Mouse (Mus musculus) hindbrain, embryonic 12.5 days (tissue): Measurements from ENCODE around the gene Slc2a3. TPM values are rescaled to one million over a fixed set of nuclear protein-coding genes. Genes with fewer than 3 reads are reported as not detected.
"Not testable (repeated sequence)": the region's sequence is repeated elsewhere in the genome, so short reads cannot be mapped to it uniquely, and the experiment has no call there.

Source experiments
- ATAC-seq: fragments of 200-750 bp; cut with Nextera tagmentation; 2 replicates; pipeline ENCODE4 v1.8.0; 2017; ENCODE audit warnings: moderate TSS enrichment; ENCODE audit not compliant: low FRiP score
- H3K27ac ChIP-seq: fragments of 300-500 bp; sonication (generic); 2 replicates; pipeline ENCODE4 v1.5.1; 2016; ENCODE audit warnings: mild to moderate bottlenecking
- H3K27me3 ChIP-seq: fragments of 300-500 bp; sonication (generic); 2 replicates; pipeline ENCODE4 v1.6.1; 2016; ENCODE audit warnings: mild to moderate bottlenecking
- H3K36me3 ChIP-seq: fragments of 300-500 bp; sonication (generic); 2 replicates; pipeline ENCODE4 v1.6.1; 2016; ENCODE audit warnings: mild to moderate bottlenecking
- H3K4me1 ChIP-seq: fragments of 300-500 bp; sonication (generic); 2 replicates; pipeline ENCODE4 v1.6.1; 2016
- H3K4me2 ChIP-seq: fragments of 300-500 bp; sonication (generic); replicated peaks from 2 replicates; pipeline ENCODE4 v1.6.1; 2016; ENCODE audit warnings: mild to moderate bottlenecking
- H3K4me3 ChIP-seq: fragments of 300-500 bp; sonication (generic); 2 replicates; pipeline ENCODE4 v1.5.1; 2016; ENCODE audit warnings: mild to moderate bottlenecking
- H3K9ac ChIP-seq: fragments of 300-500 bp; sonication (generic); 2 replicates; pipeline ENCODE4 v1.6.1; 2016; ENCODE audit warnings: mild to moderate bottlenecking, moderate library complexity
- H3K9me3 ChIP-seq: fragments of 300-500 bp; sonication (generic); replicated peaks from 2 replicates; pipeline ENCODE4 v1.6.1; 2016; ENCODE audit warnings: mild to moderate bottlenecking
- WGBS: fragments of 180-500 bp; shearing (Covaris S2); methylation state at CpG from one replicate; pipeline ENCODE4 v1.1.7; 2016; 5-methylcytosine and 5-hydroxymethylcytosine counted together
- polyA plus RNA-seq: library from polyadenylated mRNA; unstranded; fragments of >200 nt; fragmentation: Nextera tagmentation; extraction: Ambion mirVana; gene quantifications from 2 replicates; pipeline ENCODE4 v1.2.1, GENCODE M21; 2016

Gene Slc2a3
- polyA plus RNA-seq, 1 experiment from 2014 or later: 24.7 TPM

DNA sequence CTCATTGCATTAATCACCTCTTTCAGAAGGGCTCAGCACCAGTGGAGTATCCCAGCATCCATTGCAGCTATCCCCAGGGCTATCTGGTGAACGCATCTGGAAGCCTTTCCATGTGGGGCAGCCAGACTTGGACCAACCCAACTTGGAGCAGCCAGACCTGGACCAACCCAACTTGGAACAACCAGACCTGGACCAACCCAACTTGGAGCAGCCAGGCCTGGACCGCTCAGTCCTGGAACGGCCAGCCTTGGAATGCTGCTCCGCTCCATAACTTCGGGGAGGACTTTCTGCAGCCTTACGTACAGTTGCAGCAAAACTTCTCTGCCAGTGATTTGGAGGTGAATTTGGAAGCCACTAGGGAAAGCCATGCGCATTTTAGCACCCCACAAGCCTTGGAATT is 88.3 kb downstream of the Slc2a3 start:
- ATAC-seq, H3K4me3 ChIP-seq, H3K4me2 ChIP-seq, H3K9me3 ChIP-seq, H3K36me3 ChIP-seq, H3K27me3 ChIP-seq, H3K27ac ChIP-seq, H3K9ac ChIP-seq, H3K4me1 ChIP-seq: not testable (repeated sequence)
- WGBS: 90% methylated on average over 7 of the region's 7 CpGs

DNA sequence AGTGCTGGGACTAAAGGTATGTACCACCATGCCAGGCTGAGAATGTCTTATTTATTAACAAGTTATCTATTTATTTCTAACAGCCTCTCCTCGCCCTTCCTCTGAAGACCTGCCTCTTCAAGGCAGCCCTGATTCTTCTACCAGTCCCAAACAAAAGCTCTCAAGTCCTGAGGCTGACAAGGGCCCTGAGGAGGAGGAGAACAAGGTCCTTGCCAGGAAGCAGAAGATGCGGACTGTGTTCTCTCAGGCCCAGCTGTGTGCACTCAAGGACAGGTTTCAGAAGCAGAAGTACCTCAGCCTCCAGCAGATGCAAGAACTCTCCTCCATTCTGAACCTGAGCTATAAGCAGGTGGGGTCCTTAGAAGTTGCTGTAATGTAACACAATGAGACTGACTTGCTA is 90.0 kb downstream of the Slc2a3 start:
- 86% methylated on average over 2 of the region's 2 CpGs for WGBS
- ATAC-seq: no peak
- no peak overlapping the region for H3K4me3 ChIP-seq

DNA sequence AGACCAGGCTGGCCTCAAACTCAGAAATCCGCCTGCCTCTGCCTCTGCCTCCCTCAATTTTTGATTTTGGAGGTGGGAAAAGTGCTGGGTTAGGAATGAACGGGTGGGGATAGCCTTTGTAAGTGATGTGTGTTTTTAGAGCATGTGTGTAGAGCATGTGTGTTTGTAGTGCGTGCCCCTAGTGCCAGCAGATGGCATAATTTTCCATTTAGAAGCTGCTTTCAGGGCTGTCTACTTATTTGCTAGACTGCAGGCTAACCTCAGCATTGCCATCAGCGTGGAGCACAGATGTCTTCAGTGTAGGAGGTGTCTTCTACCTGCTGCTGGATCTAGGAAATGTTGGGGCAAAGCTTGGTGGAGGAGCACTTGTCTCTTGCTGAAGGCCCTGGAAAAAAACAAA is 92.6 kb downstream of the Slc2a3 start:
- Histone ChIP-seq H3K4me1 (no peaks in the 10 kb centered on the region), H3K9ac (no peak overlapping the region), H3K27ac (no peak overlapping the region), H3K9me3 (no peaks in the 10 kb centered on the region), H3K4me3 (no peak overlapping the region), H3K4me2 (no peak overlapping the region), H3K36me3 (no peaks in the 10 kb centered on the region), H3K27me3 (peaks cover 19% of the 10 kb centered on the region)
- WGBS: 80% methylated on average over 4 of the region's 4 CpGs
- ATAC-seq: no peak

More for the DNA sequence above, 90.0 kb downstream of the Slc2a3 start:
- Histone ChIP-seq H3K36me3 (no peaks in the 10 kb centered on the region), H3K9me3 (no peaks in the 10 kb centered on the region), H3K4me1 (peaks cover 10% of the 10 kb centered on the region; the same call in 1 of the 2 replicates), H3K9ac (no peak overlapping the region), H3K27me3 (peaks cover 16% of the 10 kb centered on the region), H3K27ac (no peak overlapping the region), H3K4me2 (no peak overlapping the region)

DNA sequence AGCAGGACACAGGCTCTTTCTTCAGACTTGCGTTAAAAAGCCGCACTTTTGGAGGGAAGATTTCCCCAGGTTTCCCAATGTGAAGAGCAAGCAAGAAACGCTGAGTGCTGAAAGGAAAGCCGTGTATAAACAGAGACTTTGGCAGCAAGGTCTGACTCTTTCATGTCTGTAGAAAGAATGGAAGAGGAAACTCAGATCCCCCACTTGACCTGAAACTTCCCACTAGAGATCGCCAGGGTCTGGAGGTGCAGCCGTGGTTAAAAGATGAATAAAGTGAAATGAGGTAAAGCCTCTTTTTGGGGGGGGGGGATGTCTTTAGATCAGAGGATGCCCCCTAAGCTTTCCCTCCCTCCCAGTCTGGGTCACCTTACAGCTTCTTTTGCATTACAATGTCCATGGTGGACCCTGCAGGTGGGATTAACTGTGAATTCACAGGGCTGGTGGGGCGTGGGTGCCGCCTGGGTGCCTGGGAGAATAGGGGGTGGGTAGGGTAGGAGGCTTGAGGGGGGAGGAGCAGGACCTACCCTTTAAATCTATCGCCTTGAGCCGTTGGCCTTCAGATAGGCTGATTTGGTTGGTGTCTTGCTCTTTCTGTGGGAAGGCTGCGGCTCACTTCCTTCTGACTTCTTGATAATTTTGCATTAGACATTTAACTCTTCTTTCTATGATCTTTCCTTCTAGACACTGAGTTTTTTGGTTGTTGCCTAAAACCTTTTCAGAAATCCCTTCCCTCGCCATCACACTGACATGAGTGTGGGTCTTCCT is 94.2 kb downstream of the Slc2a3 start, which contains the start of gene Nanog:
Nanog (plus strand) TSS at position 454 of the 765 bp plus-strand sequence.
- no peak within 1 kb of the TSS for H3K4me3 ChIP-seq
- H3K4me1 ChIP-seq: peaks cover 11% of the 10 kb centered on the region; the same call in 1 of the 2 replicates
- H3K27ac ChIP-seq: no peak within 1 kb of the TSS
- no peaks in the 10 kb centered on the region for H3K9me3 ChIP-seq
- H3K4me2 ChIP-seq: no peak within 1 kb of the TSS
- no peak for ATAC-seq
- WGBS: 15% methylated on average over 12 of the region's 12 CpGs
- H3K9ac ChIP-seq: no peak within 1 kb of the TSS
- peaks cover 19% of the 10 kb centered on the region for H3K27me3 ChIP-seq
- H3K36me3 ChIP-seq: no peaks in the 10 kb centered on the region

DNA sequence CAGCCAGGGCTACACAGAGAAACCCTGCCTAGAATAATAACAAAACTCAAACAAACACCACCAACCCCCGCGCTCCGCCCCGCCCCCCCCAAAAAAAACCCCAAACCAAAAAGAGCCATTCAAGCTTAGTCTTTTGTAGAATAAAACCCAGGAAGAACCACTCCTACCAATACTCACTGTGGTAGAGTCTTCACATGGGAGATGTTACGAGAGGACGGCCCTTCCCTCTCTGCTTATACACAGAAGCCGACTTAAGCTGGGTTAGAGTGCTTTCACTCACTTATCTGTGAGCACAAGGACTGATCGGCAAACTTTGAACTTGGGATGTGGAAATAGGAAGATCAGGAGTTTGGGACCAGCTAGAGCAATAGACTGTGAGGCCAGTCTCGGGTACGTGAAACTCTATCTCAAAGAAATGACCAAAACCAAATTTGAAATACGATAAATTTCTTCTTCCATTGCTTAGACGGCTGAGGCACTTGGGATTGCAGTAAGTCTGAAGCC is 95.1 kb downstream of the Slc2a3 start:
- Histone ChIP-seq H3K4me1 (peaks cover 12% of the 10 kb centered on the region; the same call in 1 of the 2 replicates), H3K4me2 (no peak overlapping the region), H3K9me3 (no peaks in the 10 kb centered on the region), H3K27me3 (peaks cover 19% of the 10 kb centered on the region), H3K4me3 (no peak overlapping the region), H3K36me3 (no peaks in the 10 kb centered on the region), H3K27ac (no peak overlapping the region), H3K9ac (no peak overlapping the region)
- ATAC-seq: no peak
- WGBS: 65% methylated on average over 12 of the region's 12 CpGs

DNA sequence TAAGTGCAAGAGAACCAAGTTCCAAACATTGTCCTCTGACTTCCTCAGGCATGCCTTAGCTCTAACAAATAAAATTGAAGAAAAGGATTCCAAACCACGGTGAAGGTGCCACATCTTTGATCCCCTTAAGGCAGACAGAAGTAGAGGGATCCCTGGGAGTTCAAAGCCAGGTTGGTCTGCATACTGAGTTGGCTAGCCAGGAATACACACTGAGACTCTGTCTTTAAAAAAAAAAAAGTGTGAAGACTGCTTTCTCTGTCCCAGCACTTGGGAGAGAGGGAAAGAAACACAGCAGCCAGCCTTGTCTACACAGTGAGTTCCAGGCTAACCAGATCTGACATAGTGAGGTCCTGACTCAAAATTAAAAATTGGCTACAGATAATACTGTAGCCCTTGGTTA is 97.7 kb downstream of the Slc2a3 start:
- no peak for ATAC-seq
- H3K4me3 ChIP-seq: no peak overlapping the region
- H3K27me3 ChIP-seq: peaks cover 19% of the 10 kb centered on the region
- H3K4me1 ChIP-seq: peaks cover 12% of the 10 kb centered on the region; the same call in 1 of the 2 replicates
- H3K9ac ChIP-seq: no peak overlapping the region
- WGBS: 5% methylated on average over 1 of the region's 1 CpGs
- no peaks in the 10 kb centered on the region for H3K36me3 ChIP-seq
- H3K4me2 ChIP-seq: no peak overlapping the region
- no peaks in the 10 kb centered on the region for H3K9me3 ChIP-seq
- no peak overlapping the region for H3K27ac ChIP-seq

DNA sequence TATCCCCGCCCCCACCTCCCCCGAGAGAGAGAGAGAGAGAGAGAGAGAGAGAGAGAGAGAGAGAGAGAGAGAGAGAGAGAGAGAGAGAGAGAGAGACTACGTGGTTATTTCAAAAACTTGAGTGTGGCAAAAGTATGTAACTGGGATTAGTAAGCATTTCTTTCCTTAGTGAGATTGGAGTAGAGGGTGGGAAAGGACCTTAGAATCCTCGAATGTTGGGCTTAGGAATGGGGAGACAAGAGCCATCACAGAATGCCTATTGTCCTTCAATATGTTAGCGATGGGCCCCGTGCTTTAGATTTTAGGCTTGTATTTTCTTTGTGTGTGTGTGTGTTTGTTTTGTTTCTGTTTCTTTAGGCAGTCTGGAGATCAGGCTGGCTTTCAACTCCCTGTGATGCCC is 98.2 kb downstream of the Slc2a3 start:
- H3K36me3 ChIP-seq: no peaks in the 10 kb centered on the region
- no peak for ATAC-seq
- 15% methylated on average over 6 of the region's 6 CpGs for WGBS
- no peak overlapping the region for H3K4me3 ChIP-seq
- peak overlapping the region; percentile 37 for H3K4me2 ChIP-seq
- H3K9ac ChIP-seq: no peak overlapping the region
- H3K27me3 ChIP-seq: peaks cover 17% of the 10 kb centered on the region
- H3K9me3 ChIP-seq: no peaks in the 10 kb centered on the region
- no peak overlapping the region for H3K27ac ChIP-seq
- H3K4me1 ChIP-seq: peaks cover 12% of the 10 kb centered on the region; the same call in 1 of the 2 replicates

DNA sequence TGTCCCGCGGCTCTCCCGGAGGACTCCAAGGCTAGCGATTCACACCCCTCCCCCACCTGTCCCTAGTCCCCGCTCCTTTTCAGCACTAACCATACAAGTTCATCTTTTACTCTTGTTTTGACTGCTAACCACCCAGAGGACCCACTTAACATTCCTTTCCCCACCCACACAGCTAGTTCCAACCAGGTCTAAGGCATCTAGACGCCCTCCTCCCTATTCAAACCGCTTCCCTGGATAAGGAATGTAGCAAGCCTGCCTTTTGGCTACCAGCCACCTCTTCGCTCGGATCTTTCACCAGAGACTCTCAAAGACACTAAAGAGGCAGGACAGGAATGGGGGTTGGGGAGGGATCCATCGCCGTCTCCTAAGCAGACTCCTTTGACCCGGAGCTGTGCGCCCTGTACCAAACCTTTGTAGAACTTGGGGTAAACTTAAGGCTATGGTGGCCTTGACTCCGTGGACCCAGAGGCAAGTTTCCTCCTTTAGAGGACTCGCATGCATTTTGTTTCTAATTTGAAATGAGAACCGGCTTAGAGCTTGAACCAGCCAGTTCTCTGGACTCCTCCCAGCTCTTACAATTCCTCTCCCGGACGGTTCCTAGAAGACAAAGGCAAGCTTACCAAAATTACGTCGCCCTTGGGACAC is 98.8 kb downstream of the Slc2a3 start:
- Histone ChIP-seq H3K9me3 (no peaks in the 10 kb centered on the region), H3K4me3 (peak overlapping the region; percentile 3; the same call in 1 of the 2 replicates), H3K27ac (peak overlapping the region; percentile 8; the same call in 1 of the 2 replicates), H3K4me2 (peak overlapping the region; percentile 37), H3K4me1 (peaks cover 12% of the 10 kb centered on the region; the same call in 1 of the 2 replicates), H3K9ac (no peak overlapping the region), H3K36me3 (no peaks in the 10 kb centered on the region), H3K27me3 (peaks cover 10% of the 10 kb centered on the region; the same call in 1 of the 2 replicates)
- WGBS: 4% methylated on average over 20 of the region's 20 CpGs
- ATAC-seq: peak; percentile 71

DNA sequence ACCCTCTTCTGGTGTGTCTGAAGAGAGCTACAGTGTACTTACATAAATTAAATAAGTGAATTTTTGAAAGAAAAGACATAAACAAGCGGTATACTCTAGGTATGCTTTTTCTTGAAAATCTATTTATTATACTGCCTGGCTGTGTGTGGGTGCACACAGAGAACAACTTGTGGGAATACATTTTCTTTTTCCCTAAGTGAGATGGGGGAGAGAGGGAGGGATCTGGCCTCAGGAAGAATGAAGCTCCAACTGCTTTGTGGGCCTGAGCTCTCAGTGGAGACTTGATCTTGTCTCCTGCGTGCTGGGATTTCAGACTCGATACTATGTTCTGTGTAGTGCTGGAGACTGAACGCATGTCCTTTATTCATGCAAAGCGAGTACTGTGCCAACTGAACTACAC is 99.6 kb downstream of the Slc2a3 start:
- WGBS: 83% methylated on average over 5 of the region's 5 CpGs
- Histone ChIP-seq H3K4me3 (no peak overlapping the region), H3K27me3 (0 out of 2 replicates have a peak, but pooled peaks cover 4% of the 10 kb centered on the region), H3K27ac (no peak overlapping the region), H3K4me2 (no peak overlapping the region), H3K36me3 (no peaks in the 10 kb centered on the region), H3K9ac (no peak overlapping the region), H3K4me1 (peaks cover 12% of the 10 kb centered on the region; the same call in 1 of the 2 replicates), H3K9me3 (no peaks in the 10 kb centered on the region)
- ATAC-seq: no peak

DNA sequence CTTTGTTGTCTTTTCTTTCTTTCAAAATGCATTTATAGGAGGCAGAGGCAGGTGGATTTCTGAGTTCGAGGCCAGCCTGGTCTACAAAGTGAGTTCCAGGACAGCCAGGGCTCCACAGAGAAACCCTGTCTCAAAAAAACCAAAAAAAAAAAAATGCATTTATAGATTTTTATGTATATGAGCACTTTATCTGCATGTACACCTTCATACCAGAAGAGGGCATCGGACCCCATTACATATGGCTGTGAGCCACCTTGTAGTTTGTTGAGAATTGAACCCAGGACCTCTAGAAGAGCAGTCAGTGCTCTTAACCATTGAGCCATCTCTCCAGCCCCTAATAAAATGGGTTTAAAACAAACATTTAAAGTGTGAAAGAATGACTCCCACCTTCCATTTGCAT is 101.8 kb downstream of the Slc2a3 start:
- H3K27me3 ChIP-seq, H3K9me3 ChIP-seq, H3K9ac ChIP-seq, H3K27ac ChIP-seq, H3K4me3 ChIP-seq, H3K4me2 ChIP-seq, ATAC-seq, H3K36me3 ChIP-seq: not testable (repeated sequence)
- peaks cover 12% of the 10 kb centered on the region; the same call in 1 of the 2 replicates for H3K4me1 ChIP-seq
- 91% methylated on average over 2 of the region's 2 CpGs for WGBS

DNA sequence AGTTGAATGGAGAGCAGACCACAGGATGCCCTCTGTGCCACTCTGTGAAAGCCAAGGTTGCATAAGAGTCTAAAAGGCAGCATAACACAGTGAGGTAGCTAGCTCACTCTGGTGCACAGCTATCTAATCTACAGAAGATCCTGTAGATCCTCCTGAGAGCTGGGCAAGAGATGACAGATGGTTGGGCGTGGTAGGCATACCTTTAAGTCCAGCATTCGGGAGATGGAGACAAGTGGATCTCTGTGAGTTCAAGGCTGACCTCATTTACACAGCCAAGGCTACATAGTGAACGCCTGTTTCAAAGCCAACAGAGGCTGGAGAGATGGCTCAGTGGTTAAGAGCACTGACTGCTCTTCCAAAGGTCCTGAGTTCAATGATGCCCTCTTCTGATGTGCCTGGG is 106.0 kb downstream of the Slc2a3 start:
- 85% methylated on average over 3 of the region's 3 CpGs for WGBS
- Histone ChIP-seq H3K9me3 (no peaks in the 10 kb centered on the region), H3K36me3 (no peaks in the 10 kb centered on the region), H3K4me1 (no peaks in the 10 kb centered on the region), H3K9ac (no peak overlapping the region), H3K4me2 (no peak overlapping the region), H3K27ac (no peak overlapping the region), H3K4me3 (no peak overlapping the region), H3K27me3 (no peaks in the 10 kb centered on the region)
- no peak for ATAC-seq

DNA sequence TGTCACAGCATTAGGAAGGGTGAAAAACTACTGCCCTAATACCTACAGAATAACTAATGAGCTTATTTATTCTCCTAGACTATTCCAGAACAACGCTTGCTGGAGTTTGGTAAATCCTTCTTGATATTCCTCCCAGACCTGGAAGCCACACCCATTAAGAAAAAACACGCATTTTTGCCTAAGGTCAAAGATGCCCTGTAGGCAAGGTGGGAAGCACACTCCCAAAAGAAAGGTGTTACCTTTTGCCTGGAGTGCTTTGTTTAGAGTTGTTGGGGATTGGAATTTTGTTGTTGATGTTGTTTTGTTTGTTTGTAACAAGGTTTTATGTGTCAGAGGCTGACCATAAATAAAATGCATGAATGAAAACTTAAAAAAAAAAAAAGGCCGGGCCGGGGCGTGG is 111.4 kb downstream of the Slc2a3 start:
- 88% methylated on average over 5 of the region's 5 CpGs for WGBS
- H3K27ac ChIP-seq: no peak overlapping the region
- no peak for ATAC-seq
- H3K4me2 ChIP-seq: no peak overlapping the region
- H3K9ac ChIP-seq: no peak overlapping the region
- no peaks in the 10 kb centered on the region for H3K27me3 ChIP-seq
- H3K9me3 ChIP-seq: no peaks in the 10 kb centered on the region
- no peaks in the 10 kb centered on the region for H3K4me1 ChIP-seq
- H3K4me3 ChIP-seq: no peak overlapping the region
- H3K36me3 ChIP-seq: no peaks in the 10 kb centered on the region
